Mouse (Mus musculus): ENCODE results near the gene Fam98b. TPM values are rescaled to one million over a fixed set of nuclear protein-coding genes. Genes with fewer than 3 reads are reported as not detected.
A peak's percentile ranks its signal among the peaks of the same experiment; 100 is the strongest.

Gene Fam98b
- polyA plus RNA-seq (2016; fragmentation: Nextera tagmentation; extraction: Ambion mirVana) = 6.6 and 7.4 TPM in 2 replicates

- Histone ChIP-seq H3K9me3 (replicated peaks) (no peaks in the 10 kb centered on the region), H3K36me3 (no peaks in the 10 kb centered on the region), H3K27ac (ENCODE audit: poor library complexity, severe bottlenecking) (peak within 1 kb of the TSS; percentile 74), H3K4me2 (peak within 1 kb of the TSS; percentile 86), H3K27me3 (replicated peaks) (peaks cover 5% of the 10 kb centered on the region; the same call in 1 of the 2 replicates), H3K4me1 (replicated peaks) (peaks cover 6% of the 10 kb centered on the region), H3K4me3 (peak within 1 kb of the TSS; percentile 91), H3K9ac (peak within 1 kb of the TSS; percentile 89)
- under 1% methylated on average over 33 of the region's 33 CpGs for WGBS
- ATAC-seq (ENCODE audit: insufficient number of reproducible peaks, low FRiP score) = peak; percentile 91
Measured at GRCm38 (mm10) chr2:117249255-117250000, at the start of gene Fam98b. Gene Fam98b (plus strand): TSS chr2:117249739.

- no peak overlapping the region for H3K4me3 ChIP-seq
- H3K4me2 ChIP-seq = 0 out of 2 replicates have a peak overlapping the region, but pooled peaks have one; percentile 15
- no peaks in the 10 kb centered on the region for H3K9me3 ChIP-seq (replicated peaks)
- H3K36me3 ChIP-seq = no peaks in the 10 kb centered on the region
- H3K4me1 ChIP-seq (replicated peaks) = peaks cover 17% of the 10 kb centered on the region
- H3K27me3 ChIP-seq (replicated peaks) = no peaks in the 10 kb centered on the region
- H3K27ac ChIP-seq (ENCODE audit: poor library complexity, severe bottlenecking) = no peak overlapping the region
- no peak overlapping the region for H3K9ac ChIP-seq
- 35% methylated on average over 9 of the region's 9 CpGs for WGBS
- ATAC-seq (ENCODE audit: insufficient number of reproducible peaks, low FRiP score) = no peak
Measured at GRCm38 (mm10) chr2:117200869-117201338, 48.6 kb upstream of the Fam98b start.

GRCm38 (mm10) chr2:117203350-117203749, 46.2 kb upstream of the Fam98b start:
- H3K27me3 ChIP-seq (replicated peaks) = no peaks in the 10 kb centered on the region

GRCm38 (mm10) chr2:117204534-117204933, 45.0 kb upstream of the Fam98b start:
- no peak overlapping the region for H3K9ac ChIP-seq
- H3K4me3 ChIP-seq = no peak overlapping the region
- H3K27ac ChIP-seq (ENCODE audit: poor library complexity, severe bottlenecking) = no peak overlapping the region
- no peak for ATAC-seq (ENCODE audit: insufficient number of reproducible peaks, low FRiP score)
- peaks cover 16% of the 10 kb centered on the region for H3K4me1 ChIP-seq (replicated peaks)
- H3K4me2 ChIP-seq = no peak overlapping the region
- no peaks in the 10 kb centered on the region for H3K36me3 ChIP-seq
- no peaks in the 10 kb centered on the region for H3K27me3 ChIP-seq (replicated peaks)
- WGBS = 29% methylated on average over 3 of the region's 3 CpGs
- peaks cover 4% of the 10 kb centered on the region for H3K9me3 ChIP-seq (replicated peaks)

More at GRCm38 (mm10) chr2:117203350-117203749, 46.2 kb upstream of the Fam98b start:
- Histone ChIP-seq H3K9me3 (replicated peaks) (peaks cover 4% of the 10 kb centered on the region), H3K9ac (no peak overlapping the region), H3K36me3 (no peaks in the 10 kb centered on the region), H3K4me1 (replicated peaks) (peaks cover 16% of the 10 kb centered on the region), H3K4me2 (no peak overlapping the region), H3K4me3 (no peak overlapping the region), H3K27ac (ENCODE audit: poor library complexity, severe bottlenecking) (no peak overlapping the region)
- ATAC-seq (ENCODE audit: insufficient number of reproducible peaks, low FRiP score) = no peak
- 55% methylated on average over 5 of the region's 5 CpGs for WGBS

GRCm38 (mm10) chr2:117205066-117205465, 44.5 kb upstream of the Fam98b start:
- Histone ChIP-seq H3K27ac (ENCODE audit: poor library complexity, severe bottlenecking) (no peak overlapping the region), H3K4me3 (no peak overlapping the region), H3K27me3 (replicated peaks) (no peaks in the 10 kb centered on the region), H3K4me2 (no peak overlapping the region), H3K9ac (no peak overlapping the region), H3K9me3 (replicated peaks) (peaks cover 4% of the 10 kb centered on the region), H3K36me3 (no peaks in the 10 kb centered on the region), H3K4me1 (replicated peaks) (peaks cover 12% of the 10 kb centered on the region; the same call in 1 of the 2 replicates)
- WGBS = 73% methylated on average over 6 of the region's 6 CpGs
- no peak for ATAC-seq (ENCODE audit: insufficient number of reproducible peaks, low FRiP score)

- 4% methylated on average over 6 of the region's 6 CpGs for WGBS
- Histone ChIP-seq H3K27me3 (replicated peaks) (no peaks in the 10 kb centered on the region), H3K4me3 (peak overlapping the region; percentile 19), H3K27ac (ENCODE audit: poor library complexity, severe bottlenecking) (no peak overlapping the region), H3K9me3 (replicated peaks) (peaks cover 4% of the 10 kb centered on the region), H3K9ac (peak overlapping the region; percentile 5; the same call in 1 of the 2 replicates), H3K4me2 (peak overlapping the region; percentile 60), H3K4me1 (replicated peaks) (peaks cover 3% of the 10 kb centered on the region; the same call in 1 of the 2 replicates), H3K36me3 (no peaks in the 10 kb centered on the region)
- ATAC-seq (ENCODE audit: insufficient number of reproducible peaks, low FRiP score) = peak; percentile 86
Measured at GRCm38 (mm10) chr2:117210416-117211085, 39.0 kb upstream of the Fam98b start.

GRCm38 (mm10) chr2:117216152-117216551, 33.4 kb upstream of the Fam98b start:
- no peaks in the 10 kb centered on the region for H3K27me3 ChIP-seq (replicated peaks)
- no peak overlapping the region for H3K4me2 ChIP-seq
- no peak overlapping the region for H3K4me3 ChIP-seq
- no peaks in the 10 kb centered on the region for H3K36me3 ChIP-seq
- peaks cover 7% of the 10 kb centered on the region for H3K4me1 ChIP-seq (replicated peaks)
- H3K9me3 ChIP-seq (replicated peaks) = no peaks in the 10 kb centered on the region
- H3K27ac ChIP-seq (ENCODE audit: poor library complexity, severe bottlenecking) = no peak overlapping the region
- no peak overlapping the region for H3K9ac ChIP-seq
- ATAC-seq (ENCODE audit: insufficient number of reproducible peaks, low FRiP score) = no peak
- WGBS = 47% methylated on average over 2 of the region's 2 CpGs

- H3K27me3 ChIP-seq (replicated peaks) = no peaks in the 10 kb centered on the region
- peak overlapping the region; percentile 61 for H3K4me2 ChIP-seq
- H3K27ac ChIP-seq (ENCODE audit: poor library complexity, severe bottlenecking) = no peak overlapping the region
- H3K4me1 ChIP-seq (replicated peaks) = peaks cover 7% of the 10 kb centered on the region
- no peaks in the 10 kb centered on the region for H3K9me3 ChIP-seq (replicated peaks)
- ATAC-seq (ENCODE audit: insufficient number of reproducible peaks, low FRiP score) = no peak
- H3K36me3 ChIP-seq = no peaks in the 10 kb centered on the region
- no peak overlapping the region for H3K9ac ChIP-seq
- no peak overlapping the region for H3K4me3 ChIP-seq
- 17% methylated on average over 15 of the region's 15 CpGs for WGBS
Measured at GRCm38 (mm10) chr2:117217695-117218216, 31.8 kb upstream of the Fam98b start.

- Histone ChIP-seq H3K4me2 (no peak overlapping the region), H3K4me1 (replicated peaks) (peaks cover 7% of the 10 kb centered on the region), H3K27me3 (replicated peaks) (no peaks in the 10 kb centered on the region), H3K9ac (no peak overlapping the region), H3K36me3 (no peaks in the 10 kb centered on the region), H3K9me3 (replicated peaks) (no peaks in the 10 kb centered on the region), H3K4me3 (no peak overlapping the region), H3K27ac (ENCODE audit: poor library complexity, severe bottlenecking) (no peak overlapping the region)
- no peak for ATAC-seq (ENCODE audit: insufficient number of reproducible peaks, low FRiP score)
- 86% methylated on average over 4 of the region's 4 CpGs for WGBS
Measured at GRCm38 (mm10) chr2:117219536-117219935, 30.0 kb upstream of the Fam98b start.

- Histone ChIP-seq H3K4me1 (replicated peaks) (peaks cover 5% of the 10 kb centered on the region), H3K27me3 (replicated peaks) (no peaks in the 10 kb centered on the region), H3K9ac (no peak overlapping the region), H3K4me3 (no peak overlapping the region), H3K9me3 (replicated peaks) (no peaks in the 10 kb centered on the region), H3K4me2 (no peak overlapping the region), H3K36me3 (no peaks in the 10 kb centered on the region), H3K27ac (ENCODE audit: poor library complexity, severe bottlenecking) (no peak overlapping the region)
- no peak for ATAC-seq (ENCODE audit: insufficient number of reproducible peaks, low FRiP score)
- WGBS = 81% methylated on average over 9 of the region's 9 CpGs
Measured at GRCm38 (mm10) chr2:117222651-117223050, 26.9 kb upstream of the Fam98b start.

- Histone ChIP-seq H3K36me3 (no peaks in the 10 kb centered on the region), H3K27me3 (replicated peaks) (peaks cover 9% of the 10 kb centered on the region), H3K4me2 (no peak overlapping the region), H3K9ac (no peak overlapping the region), H3K9me3 (replicated peaks) (no peaks in the 10 kb centered on the region), H3K4me1 (replicated peaks) (no peaks in the 10 kb centered on the region), H3K27ac (ENCODE audit: poor library complexity, severe bottlenecking) (no peak overlapping the region), H3K4me3 (no peak overlapping the region)
- WGBS = 57% methylated on average over 11 of the region's 11 CpGs
- no peak for ATAC-seq (ENCODE audit: insufficient number of reproducible peaks, low FRiP score)
Measured at GRCm38 (mm10) chr2:117228601-117229125, 20.9 kb upstream of the Fam98b start.

Data from heart, embryonic 12.5 days (tissue).